Mouse (Mus musculus) liver, adult 2 months (tissue): ENCODE measurements around the gene Atp1b3. TPM values are rescaled to one million over a fixed set of nuclear protein-coding genes. Genes with fewer than 3 reads are reported as not detected.

Source experiments
- DNase-seq: peaks from one replicate; pipeline ENCODE4 v3.0.0-alpha.2; 2011; ENCODE audit warnings: low read depth, low spot score; ENCODE audit errors: extremely low read depth
- H3K27ac ChIP-seq: fragments of 200-500 bp; replicated peaks from 2 replicates; pipeline ENCODE4 v1.5.1; 2012; ENCODE audit warnings: low read depth, mild to moderate bottlenecking, control low read depth, inconsistent platforms, low read length; ENCODE audit not compliant: insufficient read depth
- H3K27me3 ChIP-seq: fragments of 200-500 bp; 2 replicates; pipeline ENCODE4 v1.6.1; 2012; ENCODE audit warnings: mild to moderate bottlenecking, moderate library complexity, low read length, inconsistent platforms; ENCODE audit not compliant: control insufficient read depth, insufficient read depth
- H3K36me3 ChIP-seq: fragments of 200-500 bp; 2 replicates; pipeline ENCODE4 v1.6.1; 2012; ENCODE audit warnings: low read length, inconsistent platforms; ENCODE audit not compliant: control insufficient read depth, insufficient read depth
- H3K4me1 ChIP-seq: fragments of 200-500 bp; 2 replicates; pipeline ENCODE4 v1.6.1; 2011; ENCODE audit warnings: low read length; ENCODE audit not compliant: control insufficient read depth, insufficient read depth
- H3K4me3 ChIP-seq: fragments of 200-500 bp; 2 replicates; pipeline ENCODE4 v1.5.1; 2011; ENCODE audit warnings: low read depth, mild to moderate bottlenecking, control low read depth, low read length, moderate library complexity; ENCODE audit not compliant: insufficient read depth
- H3K79me2 ChIP-seq: fragments of 200-500 bp; 2 replicates; pipeline ENCODE4 v1.6.1; 2012; ENCODE audit warnings: inconsistent platforms, mild to moderate bottlenecking, low read length, moderate library complexity; ENCODE audit not compliant: control insufficient read depth, insufficient read depth
- H3K9ac ChIP-seq: fragments of 200-500 bp; 2 replicates; pipeline ENCODE4 v1.6.1; 2012; ENCODE audit warnings: low read depth, mild to moderate bottlenecking, control low read depth, inconsistent platforms, low read length
- CTCF ChIP-seq: fragments of 200-500 bp; IDR thresholded peaks from 2 replicates; pipeline ENCODE4 v1.5.1; 2011; ENCODE audit warnings: low read depth, low read length, control low read depth
- POLR2A ChIP-seq: fragments of 200-500 bp; IDR thresholded peaks from 2 replicates; pipeline ENCODE4 v1.6.1; 2011; ENCODE audit warnings: low read length, control low read depth; ENCODE audit not compliant: insufficient read depth; ENCODE audit errors: extremely low read depth
- WGBS: fragments of 180-500 bp; shearing (Covaris S2); methylation state at CpG from one replicate; pipeline ENCODE4 v1.1.7; 2018; 5-methylcytosine and 5-hydroxymethylcytosine counted together
- polyA plus RNA-seq: library from polyadenylated mRNA; depleted of rRNA; stranded (reverse); fragments of >200 nt; gene quantifications from 2 replicates; pipeline ENCODE4 v1.2.3, GENCODE M21; 2012
- total RNA-seq: library from RNA; depleted of rRNA; stranded (reverse); fragments of >200 nt; gene quantifications from 2 replicates; pipeline ENCODE4 v1.2.3, GENCODE M21; 2014

Gene Atp1b3
- total and polyA plus RNA-seq, 2 experiments = 13.5 to 22.3 TPM

DNA sequence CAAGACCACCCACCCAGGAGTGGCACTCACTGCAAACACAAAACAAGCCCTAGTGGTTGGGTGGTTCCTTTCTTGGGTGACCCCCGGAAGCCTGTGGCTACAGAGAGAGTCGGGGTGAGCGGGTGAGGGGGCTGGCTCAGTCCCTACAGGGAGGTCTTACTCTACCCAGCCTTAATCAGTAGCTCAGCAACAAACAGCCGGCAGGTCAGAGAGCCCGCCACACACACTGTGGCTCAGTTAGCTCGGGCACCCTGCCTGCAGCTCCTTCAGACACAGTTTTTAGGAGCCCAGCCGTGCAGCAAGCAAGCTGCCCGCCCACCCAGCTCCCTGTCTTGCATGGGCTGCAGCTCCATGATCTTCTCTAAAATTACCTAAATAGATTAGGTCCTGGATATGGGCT lies 33.9 kb upstream of the Atp1b3 start:
- Histone ChIP-seq H3K9ac (no peak overlapping the region), H3K79me2 (no peaks in the 10 kb centered on the region), H3K27ac (peak overlapping the region; percentile 53; the same call in 1 of the 2 replicates), H3K4me3 (no peak overlapping the region), H3K27me3 (peaks cover 4% of the 10 kb centered on the region; the same call in 1 of the 2 replicates), H3K4me1 (no peaks in the 10 kb centered on the region), H3K36me3 (no peaks in the 10 kb centered on the region)
- DNase-seq = no peak
- TF ChIP-seq CTCF = no peak
- no peak for TF ChIP-seq POLR2A
- 71% methylated on average over 8 of the region's 8 CpGs for WGBS

DNA sequence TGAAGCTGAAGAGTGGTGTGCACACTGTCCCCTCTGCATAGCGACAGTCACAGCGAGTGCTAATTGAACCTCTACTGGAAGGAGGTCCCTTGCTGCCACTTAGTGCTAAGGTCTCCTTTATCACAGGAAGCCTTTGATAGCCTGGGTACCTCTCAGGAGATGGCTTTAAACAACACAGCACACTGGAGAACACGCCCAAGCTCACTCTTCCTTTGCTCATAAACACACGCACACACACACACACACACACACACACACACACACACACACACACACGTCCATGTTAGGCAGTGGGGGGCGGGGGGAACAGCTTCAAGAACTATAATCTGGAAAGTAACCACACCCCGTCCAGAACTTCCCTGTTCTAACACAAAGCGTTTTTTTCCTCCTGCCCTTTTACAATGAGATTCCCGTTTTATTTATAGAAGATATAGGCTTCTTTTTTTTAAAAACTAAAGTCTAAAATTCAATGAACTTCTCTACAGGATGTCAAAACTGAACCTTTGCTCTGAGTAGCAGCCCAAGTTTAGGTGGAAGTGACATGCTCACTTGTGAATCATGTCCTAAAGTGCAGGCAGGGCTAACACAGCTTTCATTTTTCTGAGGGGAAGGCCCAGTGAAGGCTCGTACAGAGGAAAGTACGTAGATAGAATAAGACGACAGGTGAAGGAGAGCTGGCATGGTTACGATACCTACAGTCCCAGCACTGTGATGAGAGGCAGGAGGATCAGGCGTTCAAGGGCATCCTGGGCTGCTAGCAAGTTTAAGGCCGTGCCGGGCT lies 30.9 kb upstream of the Atp1b3 start:
- no peaks in the 10 kb centered on the region for H3K36me3 ChIP-seq
- WGBS = 68% methylated on average over 16 of the region's 16 CpGs
- H3K27ac ChIP-seq = peak overlapping the region; percentile 30
- TF ChIP-seq POLR2A (no peak), CTCF (no peak)
- H3K4me1 ChIP-seq = no peaks in the 10 kb centered on the region
- H3K9ac ChIP-seq = no peak overlapping the region
- no peaks in the 10 kb centered on the region for H3K79me2 ChIP-seq
- DNase-seq = peak; percentile 29
- H3K4me3 ChIP-seq = no peak overlapping the region
- peaks cover 4% of the 10 kb centered on the region; the same call in 1 of the 2 replicates for H3K27me3 ChIP-seq

DNA sequence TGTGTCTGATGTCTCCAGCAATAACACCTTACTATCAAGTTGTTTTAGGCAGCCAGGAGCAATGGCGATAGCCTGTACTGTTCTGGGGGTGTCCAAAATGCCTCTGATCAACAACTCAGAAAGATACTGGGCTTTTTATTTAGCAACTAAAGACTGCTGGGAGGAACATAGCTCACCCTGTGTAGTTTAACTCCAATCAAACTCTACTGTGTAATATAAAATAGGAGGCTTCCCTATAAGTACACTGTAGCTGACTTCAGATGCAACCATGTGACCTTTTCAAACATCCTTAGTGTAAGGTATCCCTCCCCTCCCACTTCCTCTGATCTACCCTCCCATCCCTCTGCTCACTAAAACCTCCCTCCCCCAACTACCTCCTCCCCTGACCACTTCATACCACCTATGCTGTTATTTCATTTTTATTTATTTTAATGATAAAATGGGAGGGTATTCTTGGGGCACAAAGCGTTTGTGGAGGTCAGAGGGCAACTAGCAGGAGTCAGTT lies 29.5 kb upstream of the Atp1b3 start:
- TF ChIP-seq POLR2A (no peak), CTCF (no peak)
- Histone ChIP-seq H3K4me1 (no peaks in the 10 kb centered on the region), H3K27ac (no peak overlapping the region), H3K36me3 (no peaks in the 10 kb centered on the region), H3K9ac (no peak overlapping the region), H3K4me3 (no peak overlapping the region), H3K79me2 (no peaks in the 10 kb centered on the region), H3K27me3 (peaks cover 4% of the 10 kb centered on the region; the same call in 1 of the 2 replicates)
- DNase-seq = no peak
- 85% methylated on average over 2 of the region's 2 CpGs for WGBS

DNA sequence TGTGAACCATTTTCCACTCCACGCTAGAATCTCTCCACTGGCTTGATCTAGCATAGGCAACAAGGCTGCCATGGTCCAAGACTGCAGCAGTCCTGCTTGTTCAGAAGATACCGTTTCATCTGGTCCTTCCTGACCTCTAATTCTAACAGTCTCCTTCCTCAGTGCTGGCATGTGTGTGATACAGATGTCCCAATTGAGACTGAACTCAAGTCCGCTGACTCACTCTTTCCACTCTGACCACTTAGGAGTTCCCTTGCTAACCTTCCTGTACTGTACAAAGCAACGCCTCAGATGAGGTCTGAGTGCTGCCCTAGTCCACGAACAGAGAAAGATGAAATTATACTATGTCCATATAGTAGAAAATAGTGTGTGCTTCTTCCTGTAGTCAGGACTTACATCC lies 28.9 kb upstream of the Atp1b3 start:
- Histone ChIP-seq H3K27ac (no peak overlapping the region), H3K79me2 (no peaks in the 10 kb centered on the region), H3K36me3 (no peaks in the 10 kb centered on the region), H3K27me3 (peaks cover 4% of the 10 kb centered on the region; the same call in 1 of the 2 replicates), H3K4me3 (no peak overlapping the region), H3K9ac (no peak overlapping the region), H3K4me1 (no peaks in the 10 kb centered on the region)
- peak; percentile 12 for DNase-seq
- no peak for TF ChIP-seq POLR2A
- TF ChIP-seq CTCF = no peak
- WGBS = 87% methylated on average over 5 of the region's 5 CpGs

DNA sequence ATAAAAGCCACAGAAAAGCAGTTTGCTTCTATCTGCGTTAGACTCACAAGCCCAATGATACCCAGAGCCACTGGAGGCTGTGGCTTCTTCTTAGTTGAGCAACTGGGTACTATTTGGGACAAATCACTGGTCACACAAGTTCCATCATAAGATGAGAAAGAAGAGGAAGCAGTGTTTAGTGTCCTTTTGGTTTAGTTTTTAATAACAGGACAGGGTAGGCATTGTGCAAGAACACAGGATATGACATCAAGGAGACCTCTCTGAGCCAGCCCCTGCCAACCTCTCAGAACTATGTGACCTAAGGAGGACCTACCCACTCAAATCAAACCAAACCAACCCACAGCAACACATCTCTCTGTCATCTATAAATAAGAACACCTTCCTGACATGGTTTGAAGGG lies 27.7 kb upstream of the Atp1b3 start:
- peak; percentile 49 for DNase-seq
- TF ChIP-seq POLR2A (no peak), CTCF (no peak)
- no peaks in the 10 kb centered on the region for H3K36me3 ChIP-seq
- H3K4me1 ChIP-seq = no peaks in the 10 kb centered on the region
- H3K79me2 ChIP-seq = no peaks in the 10 kb centered on the region
- no peak overlapping the region for H3K9ac ChIP-seq
- WGBS = 91% methylated on average over 1 of the region's 1 CpGs
- H3K27me3 ChIP-seq = peaks cover 4% of the 10 kb centered on the region; the same call in 1 of the 2 replicates
- H3K4me3 ChIP-seq = no peak overlapping the region
- no peak overlapping the region for H3K27ac ChIP-seq
